Mouse (Mus musculus) heart, adult 9 months (tissue): Measurements from ENCODE around the gene Psg16.
"Not testable (repeated sequence)": the region's sequence is repeated elsewhere in the genome, so short reads cannot be mapped to it uniquely, and the experiment has no call there.

Experiments
- DNase-seq, 2 experiments: peaks; one replicate each; pipeline ENCODE4 v3.0.0; 2022; ENCODE audit warnings: low spot score in 2 of 2

The Psg16 gene

GRCm38 (mm10) chr7:17055287-17055946 lies 18.4 kb upstream of the Psg16 start:
- no peak for DNase-seq

GRCm38 (mm10) chr7:17056081-17056581 lies 17.7 kb upstream of the Psg16 start:
- DNase-seq: peak; percentile 85

- peak; percentile 11 to 16 for DNase-seq
These were observed 17.0 kb upstream of the Psg16 start for GRCm38 (mm10) chr7:17056601-17057523.

- peak; percentile 88 to 93 for DNase-seq
These were observed 15.7 kb upstream of the Psg16 start for GRCm38 (mm10) chr7:17058071-17058689.

- DNase-seq: peak; percentile 37 to 47
These were observed 14.9 kb upstream of the Psg16 start for GRCm38 (mm10) chr7:17058816-17059462.

- DNase-seq: no peak
These were observed 14.4 kb upstream of the Psg16 start for GRCm38 (mm10) chr7:17059463-17059844.

GRCm38 (mm10) chr7:17060031-17060781 lies 13.6 kb upstream of the Psg16 start:
- peak; percentile 92 to 95 for DNase-seq

GRCm38 (mm10) chr7:17060782-17061605 lies 12.8 kb upstream of the Psg16 start:
- DNase-seq: peak; percentile 38 to 46

- peak; percentile 17 to 45 for DNase-seq
These were observed 11.5 kb upstream of the Psg16 start, which contains the start of gene Hif3a for GRCm38 (mm10) chr7:17062389-17062788. Hif3a (minus strand) TSS chr7:17062427.

- DNase-seq: peak; percentile 13 to 15
These were observed 11.0 kb upstream of the Psg16 start for GRCm38 (mm10) chr7:17062845-17063244.

GRCm38 (mm10) chr7:17065620-17066019 lies 8.2 kb upstream of the Psg16 start:
- DNase-seq: no peak

GRCm38 (mm10) chr7:17066412-17066811 lies 7.4 kb upstream of the Psg16 start:
- peak; percentile 33 to 76 for DNase-seq

- DNase-seq: no peak
These were observed 6.8 kb upstream of the Psg16 start for GRCm38 (mm10) chr7:17067000-17067399.

- DNase-seq: not testable (repeated sequence)
These were observed 6.2 kb upstream of the Psg16 start for GRCm38 (mm10) chr7:17067651-17068050.

GRCm38 (mm10) chr7:17073513-17073903 lies 332 bp upstream of the Psg16 start:
- DNase-seq: no peak

GRCm38 (mm10) chr7:17076542-17076941 lies 2.7 kb downstream of the Psg16 start:
- DNase-seq: no peak

- DNase-seq: no peak
These were observed 4.3 kb downstream of the Psg16 start for GRCm38 (mm10) chr7:17078076-17078654.

GRCm38 (mm10) chr7:17082766-17083165 lies 8.9 kb downstream of the Psg16 start:
- no peak for DNase-seq

- no peak for DNase-seq
These were observed 13.9 kb downstream of the Psg16 start for GRCm38 (mm10) chr7:17087731-17088130.
